Mouse (Mus musculus): Measurements from ENCODE around the gene Klrd1.

GRCm38 (mm10) chr6:129558946-129559640 is 32.5 kb upstream of the Klrd1 start:
- TF ChIP-seq ZC3H11A (IDR thresholded peaks at IDR 0.05; ENCODE audit: borderline replicate concordance, low read depth, low read length) (no peak), HCFC1 (IDR thresholded peaks at IDR 0.05; ENCODE audit: borderline replicate concordance, insufficient read depth, low read length) (no peak)
